Mouse (Mus musculus): ENCODE data around the gene Sgpp1. TPM values are rescaled to one million over a fixed set of nuclear protein-coding genes. Genes with fewer than 3 reads are reported as not detected.
"Not testable (repeated sequence)": the region's sequence is repeated elsewhere in the genome, so short reads cannot be mapped to it uniquely, and the experiment has no call there.

The Sgpp1 gene
- polyA plus RNA-seq, 1 experiment = 2.5 TPM

- no peak for TF ChIP-seq FLI1 (IDR thresholded peaks at IDR 0.05; ENCODE audit: low read length)
- no peak for TF ChIP-seq GATA1 (IDR thresholded peaks at IDR 0.05; ENCODE audit: borderline replicate concordance, low read length)
- H3K9me3 ChIP-seq = no peaks in the 10 kb centered on the region
- H3K4me1 ChIP-seq = peaks cover 25% of the 10 kb centered on the region
- H3K36me3 ChIP-seq (replicated peaks; ENCODE audit: low read length) = peaks cover 29% of the 10 kb centered on the region
- H3K27me3 ChIP-seq (replicated peaks) = no peaks in the 10 kb centered on the region
- H3K4me3 ChIP-seq (replicated peaks) = no peak overlapping the region
Measured at GRCm38 (mm10) chr12:75724621-75725324, 10.8 kb downstream of the Sgpp1 start.

GRCm38 (mm10) chr12:75723839-75724463 lies 11.6 kb downstream of the Sgpp1 start:
- Histone ChIP-seq H3K4me1 (peaks cover 25% of the 10 kb centered on the region), H3K9me3 (no peaks in the 10 kb centered on the region), H3K4me3 (replicated peaks) (no peak overlapping the region), H3K36me3 (replicated peaks; ENCODE audit: low read length) (peaks cover 35% of the 10 kb centered on the region), H3K27me3 (replicated peaks) (no peaks in the 10 kb centered on the region)
- TF ChIP-seq GATA1 (IDR thresholded peaks at IDR 0.05; ENCODE audit: borderline replicate concordance, low read length) (no peak), FLI1 (IDR thresholded peaks at IDR 0.05; ENCODE audit: low read length) (no peak)

- TF ChIP-seq FLI1 (IDR thresholded peaks at IDR 0.05; ENCODE audit: low read length) (no peak), GATA1 (IDR thresholded peaks at IDR 0.05; ENCODE audit: borderline replicate concordance, low read length) (no peak)
- Histone ChIP-seq H3K9me3 (no peaks in the 10 kb centered on the region), H3K4me1 (peaks cover 19% of the 10 kb centered on the region), H3K36me3 (replicated peaks; ENCODE audit: low read length) (peaks cover 31% of the 10 kb centered on the region), H3K4me3 (replicated peaks) (no peak overlapping the region), H3K27me3 (replicated peaks) (no peaks in the 10 kb centered on the region)
Measured at GRCm38 (mm10) chr12:75721941-75722340, 13.6 kb downstream of the Sgpp1 start.

GRCm38 (mm10) chr12:75721006-75721405 lies 14.5 kb downstream of the Sgpp1 start:
- peaks cover 15% of the 10 kb centered on the region; the same call in 1 of the 2 replicates for H3K4me1 ChIP-seq
- no peaks in the 10 kb centered on the region for H3K9me3 ChIP-seq
- peaks cover 37% of the 10 kb centered on the region for H3K36me3 ChIP-seq (replicated peaks; ENCODE audit: low read length)
- TF ChIP-seq GATA1 (IDR thresholded peaks at IDR 0.05; ENCODE audit: borderline replicate concordance, low read length) (no peak), FLI1 (IDR thresholded peaks at IDR 0.05; ENCODE audit: low read length) (no peak)
- no peaks in the 10 kb centered on the region for H3K27me3 ChIP-seq (replicated peaks)
- H3K4me3 ChIP-seq (replicated peaks) = no peak overlapping the region

- TF ChIP-seq GATA1 (IDR thresholded peaks at IDR 0.05; ENCODE audit: borderline replicate concordance, low read length) = no peak
- no peak for TF ChIP-seq FLI1 (IDR thresholded peaks at IDR 0.05; ENCODE audit: low read length)
- H3K4me3 ChIP-seq (replicated peaks) = no peak overlapping the region
- H3K36me3 ChIP-seq (replicated peaks; ENCODE audit: low read length) = peaks cover 18% of the 10 kb centered on the region
- no peaks in the 10 kb centered on the region for H3K9me3 ChIP-seq
- no peaks in the 10 kb centered on the region for H3K27me3 ChIP-seq (replicated peaks)
- peaks cover 6% of the 10 kb centered on the region; the same call in 1 of the 2 replicates for H3K4me1 ChIP-seq
Measured at GRCm38 (mm10) chr12:75713596-75713995, 21.9 kb downstream of the Sgpp1 start.

GRCm38 (mm10) chr12:75712905-75713304 lies 22.6 kb downstream of the Sgpp1 start:
- not testable (repeated sequence) for H3K9me3 ChIP-seq; H3K4me3 ChIP-seq (replicated peaks); H3K27me3 ChIP-seq (replicated peaks); H3K4me1 ChIP-seq
- peaks cover 18% of the 10 kb centered on the region for H3K36me3 ChIP-seq (replicated peaks; ENCODE audit: low read length)

- Histone ChIP-seq H3K9me3 (peaks cover 8% of the 10 kb centered on the region), H3K4me3 (replicated peaks) (no peak overlapping the region), H3K27me3 (replicated peaks) (no peaks in the 10 kb centered on the region), H3K36me3 (replicated peaks; ENCODE audit: low read length) (peaks cover 9% of the 10 kb centered on the region), H3K4me1 (peaks cover 6% of the 10 kb centered on the region; the same call in 1 of the 2 replicates)
- TF ChIP-seq GATA1 (IDR thresholded peaks at IDR 0.05; ENCODE audit: borderline replicate concordance, low read length) = no peak
- no peak for TF ChIP-seq FLI1 (IDR thresholded peaks at IDR 0.05; ENCODE audit: low read length)
Measured at GRCm38 (mm10) chr12:75710596-75711376, 24.7 kb downstream of the Sgpp1 start.

- peaks cover 5% of the 10 kb centered on the region for H3K36me3 ChIP-seq (replicated peaks; ENCODE audit: low read length)
- no peak for TF ChIP-seq FLI1 (IDR thresholded peaks at IDR 0.05; ENCODE audit: low read length)
- TF ChIP-seq GATA1 (IDR thresholded peaks at IDR 0.05; ENCODE audit: borderline replicate concordance, low read length) = no peak
- H3K4me3 ChIP-seq (replicated peaks) = no peak overlapping the region
- peaks cover 11% of the 10 kb centered on the region for H3K9me3 ChIP-seq
- H3K27me3 ChIP-seq (replicated peaks) = no peaks in the 10 kb centered on the region
- peaks cover 6% of the 10 kb centered on the region; the same call in 1 of the 2 replicates for H3K4me1 ChIP-seq
Measured at GRCm38 (mm10) chr12:75709506-75709905, 26.0 kb downstream of the Sgpp1 start.

- H3K9me3 ChIP-seq = peaks cover 11% of the 10 kb centered on the region
- no peaks in the 10 kb centered on the region for H3K36me3 ChIP-seq (replicated peaks; ENCODE audit: low read length)
- no peaks in the 10 kb centered on the region for H3K4me1 ChIP-seq
- no peaks in the 10 kb centered on the region for H3K27me3 ChIP-seq (replicated peaks)
- TF ChIP-seq FLI1 (IDR thresholded peaks at IDR 0.05; ENCODE audit: low read length) (no peak), GATA1 (IDR thresholded peaks at IDR 0.05; ENCODE audit: borderline replicate concordance, low read length) (no peak)
- H3K4me3 ChIP-seq (replicated peaks) = no peak overlapping the region
Measured at GRCm38 (mm10) chr12:75706670-75707069, 28.9 kb downstream of the Sgpp1 start.

GRCm38 (mm10) chr12:75702739-75703122 lies 32.8 kb downstream of the Sgpp1 start:
- no peak for TF ChIP-seq GATA1 (IDR thresholded peaks at IDR 0.05; ENCODE audit: borderline replicate concordance, low read length)
- TF ChIP-seq FLI1 (IDR thresholded peaks at IDR 0.05; ENCODE audit: low read length) = no peak
- H3K27me3 ChIP-seq (replicated peaks) = no peaks in the 10 kb centered on the region
- H3K36me3 ChIP-seq (replicated peaks; ENCODE audit: low read length) = no peaks in the 10 kb centered on the region
- H3K9me3 ChIP-seq = peaks cover 18% of the 10 kb centered on the region
- no peak overlapping the region for H3K4me3 ChIP-seq (replicated peaks)
- H3K4me1 ChIP-seq = peaks cover 3% of the 10 kb centered on the region; the same call in 1 of the 2 replicates

Measured in megakaryocyte, embryonic 14.5 days (primary cell).